Mouse (Mus musculus) layer of hippocampus, adult 9-10 months (tissue): ENCODE measurements around the gene Armc8.
"Not testable (repeated sequence)": the region's sequence is repeated elsewhere in the genome, so short reads cannot be mapped to it uniquely, and the experiment has no call there.

Source experiments
- DNase-seq: peaks from one replicate; pipeline ENCODE4 v3.0.0; 2022; ENCODE audit warnings: low spot score

Armc8 gene

GRCm38 (mm10) chr9:99568347-99569070, at the start of gene Armc8:
TSS of gene Armc8 (minus strand) at chr9:99568899.
- peak; percentile 78 for DNase-seq

- DNase-seq: no peak
These were observed 43.5 kb upstream of the Armc8 start, which contains the start of gene A4gnt for GRCm38 (mm10) chr9:99612202-99612601. TSS of gene A4gnt (plus strand) at chr9:99612502.

GRCm38 (mm10) chr9:99603566-99603965, 34.9 kb upstream of the Armc8 start:
- no peak for DNase-seq

GRCm38 (mm10) chr9:99599127-99599526, 30.4 kb upstream of the Armc8 start:
- not testable (repeated sequence) for DNase-seq

GRCm38 (mm10) chr9:99591144-99591543, 22.4 kb upstream of the Armc8 start:
- DNase-seq: no peak

GRCm38 (mm10) chr9:99587505-99588202, 19.0 kb upstream of the Armc8 start:
- DNase-seq: no peak

GRCm38 (mm10) chr9:99580655-99581054, 12.0 kb upstream of the Armc8 start:
- DNase-seq: no peak

GRCm38 (mm10) chr9:99575677-99576480, 7.2 kb upstream of the Armc8 start, which contains the start of gene Dbr1:
TSS of gene Dbr1 (plus strand) at chr9:99575799.
- DNase-seq: peak; percentile 79

GRCm38 (mm10) chr9:99569071-99569397, 335 bp upstream of the Armc8 start:
- no peak for DNase-seq

GRCm38 (mm10) chr9:99568023-99568346, 714 bp downstream of the Armc8 start:
- DNase-seq: no peak

- no peak for DNase-seq
These were observed 5.0 kb downstream of the Armc8 start for GRCm38 (mm10) chr9:99563714-99564113.

- no peak for DNase-seq
These were observed 8.3 kb downstream of the Armc8 start for GRCm38 (mm10) chr9:99560389-99560788.

- no peak for DNase-seq
These were observed 9.2 kb downstream of the Armc8 start for GRCm38 (mm10) chr9:99559557-99559904.

- DNase-seq: no peak
These were observed 9.7 kb downstream of the Armc8 start for GRCm38 (mm10) chr9:99558824-99559556.

- DNase-seq: no peak
These were observed 11.0 kb downstream of the Armc8 start for GRCm38 (mm10) chr9:99557580-99558300.

GRCm38 (mm10) chr9:99555253-99555652, 13.4 kb downstream of the Armc8 start:
- no peak for DNase-seq

GRCm38 (mm10) chr9:99554052-99554451, 14.6 kb downstream of the Armc8 start:
- DNase-seq: no peak

GRCm38 (mm10) chr9:99553049-99553448, 15.7 kb downstream of the Armc8 start:
- no peak for DNase-seq

- no peak for DNase-seq
These were observed 16.6 kb downstream of the Armc8 start for GRCm38 (mm10) chr9:99552068-99552467.

- DNase-seq: no peak
These were observed 22.4 kb downstream of the Armc8 start for GRCm38 (mm10) chr9:99546259-99546658.

- no peak for DNase-seq
These were observed 36.8 kb downstream of the Armc8 start for GRCm38 (mm10) chr9:99531865-99532264.

- no peak for DNase-seq
These were observed 62.8 kb downstream of the Armc8 start for GRCm38 (mm10) chr9:99505875-99506274.
